Mouse (Mus musculus) olfactory bulb, adult 2 months (tissue): ENCODE data around the gene Slc24a4. TPM values are rescaled to one million over a fixed set of nuclear protein-coding genes. Genes with fewer than 3 reads are reported as not detected.
A peak's percentile ranks its signal among the peaks of the same experiment; 100 is the strongest.

Source experiments
- H3K27ac ChIP-seq: fragments of 200-500 bp; 2 replicates; pipeline ENCODE4 v1.5.1; 2012; ENCODE audit warnings: low read depth, low read length; ENCODE audit not compliant: insufficient read depth
- H3K4me1 ChIP-seq: fragments of 200-500 bp; 2 replicates; pipeline ENCODE4 v1.6.1; 2012; ENCODE audit warnings: low read length; ENCODE audit not compliant: control insufficient read depth, insufficient read depth
- H3K4me3 ChIP-seq: fragments of 200-500 bp; 2 replicates; pipeline ENCODE4 v1.5.1; 2012; ENCODE audit warnings: mild to moderate bottlenecking, low read depth, low read length, moderate library complexity; ENCODE audit not compliant: insufficient read depth
- CTCF ChIP-seq: fragments of 200-500 bp; IDR thresholded peaks from 2 replicates; pipeline ENCODE4 v1.5.1; 2012; ENCODE audit warnings: low read depth, mild to moderate bottlenecking, low read length, moderate library complexity; ENCODE audit not compliant: insufficient read depth
- POLR2A ChIP-seq: fragments of 200-500 bp; IDR thresholded peaks from 2 replicates; pipeline ENCODE4 v1.6.1; 2012; ENCODE audit warnings: mild to moderate bottlenecking, low read depth, low read length, moderate library complexity; ENCODE audit not compliant: insufficient read depth
- WGBS: fragments of 180-500 bp; shearing (Covaris S2); methylation state at CpG from one replicate; pipeline ENCODE4 v1.1.7; 2018; 5-methylcytosine and 5-hydroxymethylcytosine counted together
- polyA plus RNA-seq: library from polyadenylated mRNA; stranded (reverse); fragments of >200 nt; gene quantifications from 2 replicates; pipeline ENCODE4 v1.2.4, GENCODE M21; 2012; ENCODE audit warnings: low replicate concordance; ENCODE audit not compliant: missing spikeins, insufficient read depth, insufficient read length

The Slc24a4 gene
- polyA plus RNA-seq, 1 experiment, result not detected

DNA sequence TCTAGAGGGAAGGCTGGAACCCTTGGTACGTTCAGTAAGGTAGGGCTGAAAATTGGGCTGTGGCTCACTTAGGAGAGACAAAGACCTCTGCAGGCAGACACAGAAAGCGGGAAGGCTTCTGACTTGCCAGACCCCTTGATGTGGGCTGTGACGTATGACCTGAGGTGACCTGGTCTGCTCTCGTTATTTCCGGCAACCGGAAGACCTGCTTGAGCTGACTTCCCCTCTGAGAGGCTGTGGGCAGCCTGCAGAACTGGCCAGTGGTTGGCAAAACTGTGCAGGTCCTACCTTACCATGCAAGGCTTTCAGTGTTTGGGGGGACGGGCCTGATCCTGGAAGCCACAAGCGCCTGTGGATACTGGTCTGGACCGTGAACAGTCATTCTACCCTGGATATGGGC is 173.8 kb downstream of the Slc24a4 start:
- WGBS, result 87% methylated on average over 9 of the region's 9 CpGs
- H3K4me3 ChIP-seq, result no peak overlapping the region
- TF ChIP-seq CTCF (no peak), POLR2A (0 out of 2 replicates have a peak, but pooled peaks have one; percentile 22)
- peaks cover 7% of the 10 kb centered on the region; the same call in 1 of the 2 replicates for H3K4me1 ChIP-seq
- no peak overlapping the region for H3K27ac ChIP-seq

DNA sequence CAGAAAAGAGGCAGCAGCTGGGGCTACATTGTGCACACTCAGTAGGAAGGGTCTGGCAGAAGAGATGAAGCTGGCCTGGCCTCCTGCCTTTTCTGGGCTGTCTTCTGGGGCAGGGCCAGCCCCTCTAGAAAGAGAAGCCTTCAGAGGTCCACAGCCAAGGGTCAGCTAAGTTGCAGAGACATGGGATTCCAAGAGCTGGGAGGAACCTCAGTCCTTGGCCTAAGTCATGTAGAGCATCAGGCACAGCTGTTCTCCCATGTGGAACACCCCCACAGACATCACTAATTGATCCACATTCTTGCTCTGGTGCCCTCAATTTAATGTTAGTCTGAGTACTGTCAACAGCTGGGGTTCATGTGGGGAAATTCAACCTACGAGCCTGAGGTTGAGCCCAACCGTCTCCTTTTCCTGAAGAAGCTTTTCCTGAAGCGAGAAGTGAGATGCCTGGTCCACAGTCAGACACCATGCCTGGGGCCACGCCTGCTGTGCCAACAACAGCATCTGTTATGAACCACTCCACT is 174.4 kb downstream of the Slc24a4 start:
- H3K4me1 ChIP-seq, result peaks cover 11% of the 10 kb centered on the region
- no peak overlapping the region for H3K27ac ChIP-seq
- TF ChIP-seq CTCF (no peak), POLR2A (no peak)
- no peak overlapping the region for H3K4me3 ChIP-seq
- WGBS, result 67% methylated on average over 4 of the region's 4 CpGs

GRCm38 (mm10) chr12:102303867-102304266 is 175.3 kb downstream of the Slc24a4 start:
- no peak for TF ChIP-seq POLR2A
- no peak for TF ChIP-seq CTCF
- WGBS, result 53% methylated on average over 7 of the region's 7 CpGs

GRCm38 (mm10) chr12:102305069-102305836 is 176.7 kb downstream of the Slc24a4 start:
- Histone ChIP-seq H3K4me3 (no peak overlapping the region), H3K4me1 (peaks cover 22% of the 10 kb centered on the region), H3K27ac (no peak overlapping the region)
- WGBS, result 66% methylated on average over 10 of the region's 10 CpGs
- TF ChIP-seq POLR2A (no peak), CTCF (no peak)

More at GRCm38 (mm10) chr12:102303867-102304266, 175.3 kb downstream of the Slc24a4 start:
- Histone ChIP-seq H3K27ac (no peak overlapping the region), H3K4me1 (peaks cover 20% of the 10 kb centered on the region), H3K4me3 (no peak overlapping the region)

GRCm38 (mm10) chr12:102308001-102308456 is 179.5 kb downstream of the Slc24a4 start:
- H3K4me1 ChIP-seq, result peaks cover 15% of the 10 kb centered on the region
- H3K4me3 ChIP-seq, result no peak overlapping the region
- 32% methylated on average over 6 of the region's 6 CpGs for WGBS
- no peak overlapping the region for H3K27ac ChIP-seq
- TF ChIP-seq CTCF, result no peak
- no peak for TF ChIP-seq POLR2A

DNA sequence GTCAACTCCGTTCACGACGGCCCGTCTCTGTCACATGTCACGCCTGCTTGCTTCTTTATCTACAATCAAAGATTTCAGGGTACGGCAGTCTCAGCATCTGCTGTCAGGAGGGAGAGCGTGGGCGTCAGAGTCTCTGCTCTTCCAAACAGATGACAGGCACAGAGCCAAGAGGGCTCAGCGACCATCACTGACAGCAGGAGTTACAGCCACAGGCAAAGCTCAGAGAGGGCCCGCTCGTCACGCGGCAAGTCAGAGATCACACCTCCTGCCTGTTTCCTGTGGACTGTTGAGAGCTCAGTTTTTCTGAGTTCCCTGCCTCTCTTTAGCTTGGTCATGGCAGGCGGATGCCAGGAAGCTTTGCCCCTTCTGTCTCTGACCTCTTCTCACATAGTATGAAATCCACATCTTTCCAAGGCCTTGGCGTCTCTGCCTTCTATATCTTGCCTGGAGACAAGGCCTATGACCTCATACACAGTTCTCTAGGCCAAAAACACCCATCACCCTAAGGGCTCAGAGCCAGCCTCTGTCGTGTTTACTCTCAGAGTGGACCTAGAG is 180.0 kb downstream of the Slc24a4 start:
- WGBS, result 43% methylated on average over 16 of the region's 16 CpGs
- no peak overlapping the region for H3K27ac ChIP-seq
- TF ChIP-seq CTCF (no peak), POLR2A (no peak)
- H3K4me1 ChIP-seq, result peaks cover 15% of the 10 kb centered on the region
- no peak overlapping the region for H3K4me3 ChIP-seq

DNA sequence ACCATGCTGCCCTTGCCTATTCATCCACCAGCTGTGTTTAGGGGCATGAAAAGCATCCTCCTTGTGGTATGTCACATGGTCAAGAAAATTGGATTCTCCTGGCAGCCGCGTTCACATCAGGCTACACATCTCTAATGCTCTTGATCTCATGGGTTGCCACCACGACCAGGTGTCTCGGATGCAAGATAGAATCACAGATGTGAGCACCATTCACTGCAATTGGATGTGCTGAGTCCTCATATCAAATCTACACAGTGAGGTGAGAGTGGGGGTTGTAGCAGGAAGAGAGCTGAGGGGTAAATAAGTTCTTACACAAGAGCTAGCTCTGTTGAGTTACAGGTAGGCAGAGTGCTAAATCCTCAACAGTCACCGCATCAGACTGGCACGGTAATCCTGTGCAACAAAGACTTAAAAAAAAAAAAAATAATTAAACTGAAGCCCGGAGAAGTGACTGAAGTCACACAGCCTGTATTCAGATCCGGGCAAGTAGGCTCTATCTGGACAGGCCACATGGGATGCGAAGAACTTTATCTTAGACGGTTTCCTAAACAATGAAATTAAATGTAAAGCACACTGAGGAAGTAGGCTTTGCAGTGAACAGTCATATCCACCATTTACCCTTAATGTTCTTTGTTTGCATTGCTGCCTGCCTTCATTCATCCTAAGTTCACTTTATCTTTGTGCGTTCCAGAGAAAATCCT is 180.7 kb downstream of the Slc24a4 start:
- no peak overlapping the region for H3K4me3 ChIP-seq
- no peak overlapping the region for H3K27ac ChIP-seq
- TF ChIP-seq CTCF, result no peak
- no peak for TF ChIP-seq POLR2A
- 88% methylated on average over 11 of the region's 11 CpGs for WGBS
- H3K4me1 ChIP-seq, result peaks cover 15% of the 10 kb centered on the region

DNA sequence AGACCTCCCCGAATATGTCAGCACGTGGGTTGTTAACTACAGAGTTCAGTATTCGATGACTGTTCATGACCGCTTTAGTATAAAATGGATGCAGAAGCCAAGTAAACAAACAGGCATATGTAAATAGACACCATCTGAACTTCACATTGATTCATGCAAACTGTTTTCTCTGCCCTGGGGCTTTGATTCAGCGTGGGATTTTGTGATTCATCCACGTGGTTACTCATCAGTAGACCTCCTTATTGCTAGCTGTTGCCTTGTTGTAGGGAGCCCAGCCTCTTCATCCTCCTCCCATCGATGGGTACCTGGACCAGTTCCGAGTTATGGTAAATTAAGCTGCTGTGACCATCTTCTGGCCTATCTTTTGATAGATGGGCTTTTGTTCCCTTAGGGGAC is 181.3 kb downstream of the Slc24a4 start:
- Histone ChIP-seq H3K27ac (no peak overlapping the region), H3K4me3 (no peak overlapping the region), H3K4me1 (peaks cover 15% of the 10 kb centered on the region)
- TF ChIP-seq CTCF (no peak), POLR2A (no peak)
- WGBS, result 55% methylated on average over 8 of the region's 8 CpGs

DNA sequence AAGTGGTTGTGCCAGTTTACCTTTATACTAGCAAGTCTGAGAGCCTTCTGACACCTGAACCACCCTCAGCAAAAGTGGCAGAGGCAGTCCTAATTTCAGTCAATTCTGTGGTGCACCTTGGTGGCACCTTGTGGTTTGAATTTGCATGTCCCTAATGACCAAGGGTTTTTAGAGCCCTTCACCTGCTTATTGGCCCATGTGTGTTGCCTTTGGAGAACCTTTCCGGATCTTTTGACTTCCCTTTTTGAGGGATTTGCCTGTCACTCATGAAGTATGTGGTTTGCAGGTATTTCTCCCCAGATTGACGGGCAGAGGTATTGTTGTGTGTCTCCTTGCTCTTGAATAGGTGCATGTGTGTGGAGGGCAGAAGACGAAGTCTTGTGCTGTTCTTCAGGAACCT is 181.7 kb downstream of the Slc24a4 start:
- 95% methylated on average over 3 of the region's 3 CpGs for WGBS
- no peak for TF ChIP-seq CTCF
- no peak for TF ChIP-seq POLR2A
- Histone ChIP-seq H3K4me1 (peaks cover 15% of the 10 kb centered on the region), H3K27ac (no peak overlapping the region), H3K4me3 (no peak overlapping the region)
